Mouse (Mus musculus) mesoderm, embryonic 11.5 days (tissue): ENCODE data around the gene Srf.

Experiments
- DNase-seq: peaks from one replicate; pipeline ENCODE4 v3.0.0-alpha.2; 2012; ENCODE audit warnings: low read depth, low spot score

The Srf gene

DNA sequence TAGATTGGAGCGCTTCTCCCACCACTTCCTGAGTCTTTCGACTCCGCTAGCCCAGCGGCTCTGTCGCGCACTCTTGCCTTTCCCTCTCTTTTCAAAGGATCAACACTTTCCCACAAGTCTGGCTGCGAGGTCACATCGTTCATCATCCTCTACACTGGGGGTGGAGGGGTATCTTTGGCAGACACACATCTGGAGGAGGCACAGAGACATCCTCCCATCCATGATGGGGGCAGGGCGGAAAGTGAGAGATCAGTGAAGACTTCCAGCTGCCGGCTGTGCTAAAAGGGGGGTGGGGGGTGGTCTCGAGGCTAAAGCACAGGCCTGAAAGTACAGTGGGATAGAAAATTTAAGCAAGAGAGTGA is 590 bp upstream of the Srf start:
- DNase-seq: peak; percentile 77

DNA sequence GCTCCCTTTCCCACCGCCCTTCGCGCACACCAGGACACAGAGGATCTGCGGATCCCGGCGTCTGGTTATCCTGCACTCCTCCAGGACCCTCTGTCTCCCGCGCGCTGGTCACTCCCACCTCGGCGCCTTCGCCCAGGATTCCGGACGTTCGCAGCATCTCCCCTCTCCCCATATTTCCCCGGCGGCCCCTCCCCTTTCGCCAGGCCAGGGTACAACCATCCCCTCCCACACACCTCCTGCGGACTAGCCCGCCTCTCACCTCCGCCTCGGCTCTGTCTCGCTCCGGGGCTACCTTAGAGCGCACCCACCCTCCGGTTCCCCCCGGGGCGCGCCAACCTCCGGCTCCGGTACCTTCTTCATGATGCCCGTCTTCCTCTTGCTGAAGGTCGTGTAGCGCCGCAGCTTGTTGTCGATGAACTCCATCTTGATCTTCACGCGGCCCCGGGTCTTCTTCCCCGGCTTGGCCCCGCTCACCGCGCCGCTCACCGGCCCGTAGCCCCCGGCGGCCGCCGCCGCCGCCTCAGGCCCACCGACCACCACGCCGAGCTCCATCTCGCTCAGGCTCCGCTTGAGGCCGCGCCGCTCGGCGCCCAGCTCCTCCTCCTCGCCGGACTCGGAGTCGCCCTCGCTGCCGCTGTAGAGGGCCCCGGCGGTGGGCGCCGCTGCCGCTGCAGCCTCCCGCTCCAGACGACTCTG is 850 bp downstream of the Srf start:
- DNase-seq: no peak

DNA sequence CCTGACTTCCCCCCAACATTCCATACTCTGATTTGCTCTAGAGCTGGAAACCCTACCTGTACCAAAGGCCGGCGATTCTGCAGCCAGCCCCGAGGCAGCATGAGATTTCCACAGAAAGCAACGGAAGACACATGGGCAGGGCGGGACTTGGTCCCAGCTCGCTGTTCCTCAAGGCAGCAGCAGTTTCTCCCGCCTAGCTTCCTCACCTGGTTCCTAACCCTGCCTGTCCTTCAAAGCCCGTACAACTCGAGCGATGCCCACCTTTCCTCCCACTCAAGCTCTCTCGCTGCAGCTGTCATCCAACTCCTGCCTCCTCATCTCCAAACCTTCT is 1.4 kb downstream of the Srf start:
- no peak for DNase-seq

DNA sequence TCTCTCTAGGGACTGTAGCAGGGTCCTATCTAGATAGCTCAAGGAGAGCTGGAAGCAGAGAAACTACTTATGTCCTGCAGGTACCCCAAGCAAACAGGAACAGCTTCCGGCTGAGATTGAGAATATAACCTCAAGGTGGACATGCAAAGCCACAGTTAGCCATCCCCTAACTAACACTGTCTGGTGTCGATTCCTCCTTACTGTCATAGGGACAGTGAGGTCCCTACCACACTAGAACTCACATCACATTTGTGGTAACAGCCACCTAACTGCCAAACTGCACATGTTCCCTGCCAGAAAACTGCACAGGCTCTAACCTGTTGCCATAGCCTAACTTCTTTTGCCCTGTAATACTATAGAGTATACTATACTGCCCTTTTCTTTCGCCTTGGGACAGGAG is 2.0 kb downstream of the Srf start:
- DNase-seq: no peak

DNA sequence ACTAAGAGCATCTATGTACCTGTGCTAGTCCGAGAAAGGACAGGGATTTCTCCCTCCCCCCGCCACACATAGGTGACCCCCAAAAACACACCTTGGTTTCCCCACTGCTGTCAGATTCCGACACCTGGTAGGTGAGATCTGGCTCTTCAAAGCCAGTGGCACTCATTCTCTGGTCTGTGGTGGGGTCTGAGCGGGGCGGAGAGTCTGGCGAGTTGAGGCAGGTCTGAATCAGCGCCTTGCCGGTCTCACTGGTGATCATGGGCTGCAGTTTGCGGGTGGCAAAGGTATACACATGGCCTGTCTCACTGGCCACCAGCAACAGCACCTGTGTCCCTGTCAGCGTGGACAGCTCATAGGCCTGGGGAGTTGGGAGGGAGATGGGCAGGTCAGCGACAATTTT is 2.5 kb downstream of the Srf start:
- DNase-seq: no peak

DNA sequence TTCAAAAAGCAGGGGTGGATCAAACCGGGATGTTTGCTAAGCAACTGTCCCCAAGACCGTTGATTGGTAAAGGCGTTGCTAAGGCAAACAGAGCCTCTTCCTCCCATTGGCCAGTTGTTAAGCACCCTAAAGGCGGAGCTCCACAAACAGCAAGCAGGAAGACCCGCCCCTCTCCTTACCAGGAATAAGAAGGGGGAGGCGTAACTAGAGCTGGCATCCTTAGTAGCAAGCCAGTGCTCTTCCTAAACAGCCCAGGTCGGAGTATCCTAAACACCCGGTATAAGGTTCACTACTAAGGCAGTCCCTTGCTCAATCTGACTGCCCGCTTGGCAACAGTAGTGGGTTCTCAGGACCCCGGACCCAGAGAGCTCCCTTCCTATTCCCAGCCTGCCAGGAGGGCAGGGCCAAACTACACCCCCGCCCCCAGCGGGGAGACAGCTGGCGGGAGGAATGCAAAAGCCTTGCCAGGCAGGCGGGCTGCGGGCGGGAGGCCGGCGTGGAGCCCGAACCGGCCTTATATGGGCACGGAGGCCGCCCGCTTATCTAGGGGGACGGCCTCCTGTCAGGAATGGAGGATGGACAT is 3.0 kb downstream of the Srf start:
- DNase-seq: peak; percentile 94

DNA sequence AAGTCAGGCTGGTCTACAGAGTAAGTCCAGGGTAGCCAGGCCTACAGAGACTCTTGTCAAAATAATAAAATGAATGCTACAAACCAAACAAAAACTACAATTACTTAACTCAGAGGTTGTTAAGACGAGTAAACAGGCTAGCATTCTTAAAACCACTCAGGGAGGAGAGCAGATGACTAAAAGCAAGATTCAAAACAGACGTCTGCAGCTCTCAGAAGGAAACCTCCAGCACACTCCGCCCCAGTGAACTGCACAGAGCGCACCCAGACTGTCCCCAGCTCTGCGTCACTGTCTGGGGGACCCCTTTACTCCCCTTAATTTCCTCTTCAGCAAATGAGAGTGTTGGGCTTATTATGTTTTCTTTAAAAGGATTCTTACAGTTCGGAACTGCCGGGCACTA is 3.8 kb downstream of the Srf start:
- no peak for DNase-seq

DNA sequence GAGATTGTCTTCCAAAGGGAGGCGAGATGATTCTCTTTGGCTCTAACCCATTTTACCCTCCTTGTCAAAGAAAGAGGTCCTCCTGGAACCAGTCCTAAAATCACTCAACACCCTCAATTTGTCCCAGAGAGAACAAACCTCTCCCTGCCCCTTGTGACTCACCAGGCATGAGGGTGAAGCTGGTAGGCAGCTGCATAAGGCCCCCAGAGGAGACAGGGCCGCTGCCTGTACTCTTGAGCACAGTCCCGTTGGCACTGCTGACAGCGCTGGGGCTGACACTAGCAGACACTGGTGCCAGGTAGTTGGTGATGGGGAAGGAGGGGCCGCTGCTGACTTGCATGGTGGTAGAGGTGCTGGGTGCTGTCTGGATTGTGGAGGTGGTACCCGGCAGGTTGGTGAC is 4.6 kb downstream of the Srf start:
- no peak for DNase-seq

DNA sequence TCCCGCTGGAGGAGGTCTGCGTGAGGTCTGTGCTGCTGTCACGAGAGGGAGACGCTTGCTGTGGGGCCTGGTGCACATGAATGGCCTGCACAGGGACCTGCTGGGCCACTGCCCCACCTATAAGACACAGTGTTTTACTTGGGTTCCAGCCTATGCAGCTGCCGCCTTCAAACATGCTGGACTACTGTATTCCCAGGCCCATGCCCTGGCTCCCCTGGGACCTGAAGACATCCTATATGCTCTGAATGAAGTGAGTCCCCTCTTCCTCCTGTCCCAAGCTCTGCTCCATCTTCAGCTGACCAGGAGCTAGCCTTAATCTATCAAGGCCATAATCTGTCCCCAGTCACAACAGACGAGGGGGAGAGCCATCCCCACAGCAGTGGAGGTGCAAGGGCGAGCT is 5.1 kb downstream of the Srf start:
- no peak for DNase-seq

DNA sequence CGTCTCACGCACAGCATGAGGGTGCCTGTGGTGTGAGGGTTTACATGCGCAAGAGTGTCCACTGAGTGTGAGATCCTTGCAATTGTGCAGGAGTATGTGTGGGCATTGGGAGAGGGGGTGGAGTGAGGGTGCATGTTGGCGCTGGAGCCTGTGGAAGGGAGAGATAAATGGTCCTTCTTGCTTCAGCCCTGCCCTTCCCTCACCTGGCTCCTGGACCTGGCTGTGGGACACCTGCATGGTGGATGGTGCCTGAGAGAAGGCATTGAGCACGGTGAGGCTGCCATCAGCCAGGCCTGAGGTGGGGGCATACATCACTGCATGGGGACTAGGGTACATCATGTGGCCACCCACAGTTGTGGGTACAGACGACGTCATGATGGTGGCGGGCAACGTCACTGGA is 6.3 kb downstream of the Srf start:
- no peak for DNase-seq

DNA sequence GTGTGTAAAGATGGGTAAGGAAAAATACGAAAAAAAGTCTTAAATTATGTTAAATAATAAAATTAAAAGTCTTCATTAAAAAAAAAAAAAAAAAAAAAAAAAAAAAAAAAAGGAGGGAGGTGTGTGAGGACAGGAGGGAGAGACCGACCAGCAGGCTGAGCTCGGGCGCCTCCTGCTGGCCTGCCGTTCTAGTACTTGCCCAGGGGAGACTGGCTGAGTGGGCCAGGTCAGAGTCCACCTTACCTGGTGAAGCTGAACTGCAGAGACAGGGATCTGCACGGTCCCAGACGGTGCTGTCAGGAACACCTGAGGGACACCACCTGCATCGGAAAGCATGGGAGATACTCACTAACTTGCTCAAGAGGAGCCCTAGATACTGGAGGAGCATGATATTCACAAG is 6.8 kb downstream of the Srf start:
- no peak for DNase-seq

DNA sequence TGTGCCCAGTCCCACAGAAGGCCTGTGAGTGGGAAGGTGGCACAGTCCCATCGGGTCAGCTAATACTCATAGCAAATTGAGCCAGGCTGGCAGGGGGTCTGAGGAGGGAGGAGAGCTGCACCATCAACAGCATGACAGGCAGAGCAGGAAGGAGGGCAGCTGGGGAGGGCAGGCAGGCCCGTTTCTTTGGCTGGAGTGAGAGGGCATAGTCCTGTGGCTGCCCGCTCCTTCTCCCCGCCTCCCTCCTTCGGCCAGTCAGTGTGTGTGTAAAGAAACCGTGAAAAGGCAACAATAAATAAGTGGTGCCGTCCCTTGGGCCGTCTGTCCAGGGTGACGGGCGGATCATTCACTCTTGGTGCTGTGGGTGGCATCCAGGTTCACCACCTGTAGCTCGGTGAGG is 7.2 kb downstream of the Srf start:
- DNase-seq: no peak

DNA sequence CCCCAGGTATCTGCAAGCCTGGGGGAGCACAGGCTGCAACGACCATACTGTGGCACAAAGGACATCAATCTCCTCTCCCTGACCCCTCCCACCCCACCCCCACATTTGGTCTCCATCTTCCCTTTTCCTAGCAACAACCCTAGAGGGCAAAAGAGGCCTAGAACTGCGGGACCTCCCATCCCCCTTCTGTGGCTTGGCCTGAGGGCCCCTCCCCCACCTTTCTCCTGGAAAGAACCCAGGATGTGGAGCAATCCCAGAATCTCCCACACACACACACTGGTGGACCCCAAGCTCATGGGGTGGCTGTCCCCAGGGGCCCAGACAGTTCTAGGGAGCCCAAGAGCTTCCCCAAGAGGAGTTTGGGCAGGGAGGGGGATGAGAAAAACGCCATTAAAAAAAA is 8.1 kb downstream of the Srf start:
- DNase-seq: no peak

DNA sequence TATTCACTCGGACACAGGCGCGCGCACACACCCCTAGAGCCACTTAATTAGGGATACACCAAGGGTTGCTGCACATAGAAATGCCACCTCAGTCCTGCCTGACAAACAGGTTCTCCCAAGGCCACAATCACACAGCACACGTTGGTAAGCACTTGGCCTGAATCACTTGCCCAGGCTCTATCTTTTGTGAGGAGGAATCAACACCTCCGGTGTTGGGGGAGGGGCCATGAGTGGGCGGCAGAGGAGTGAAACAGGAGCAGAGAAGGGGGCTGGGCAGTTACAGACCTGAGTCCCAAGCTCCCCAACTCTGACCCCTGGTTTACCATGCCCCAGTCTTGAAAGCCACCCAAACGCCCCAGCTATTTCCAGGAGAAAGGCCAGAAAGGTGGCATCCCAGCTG is 9.0 kb downstream of the Srf start:
- DNase-seq: no peak

DNA sequence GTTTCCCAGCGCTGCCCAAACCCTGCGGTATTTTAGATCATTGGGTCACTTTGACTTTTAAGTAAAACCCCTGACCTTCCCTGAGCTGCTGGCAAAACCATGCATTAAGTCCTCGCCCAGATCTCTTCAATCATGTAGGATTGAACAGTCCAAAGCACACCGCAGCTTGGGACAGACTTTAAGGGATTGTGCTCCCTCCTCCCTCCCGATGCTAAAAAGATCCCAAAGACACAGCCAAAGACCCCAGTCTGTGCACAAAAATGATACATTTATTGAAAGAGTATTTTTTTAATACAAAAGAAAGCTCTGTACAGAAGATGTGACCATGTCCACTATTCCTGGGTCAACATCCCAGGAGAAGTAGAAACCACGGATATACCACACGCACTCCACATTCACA is 9.4 kb downstream of the Srf start:
- no peak for DNase-seq

DNA sequence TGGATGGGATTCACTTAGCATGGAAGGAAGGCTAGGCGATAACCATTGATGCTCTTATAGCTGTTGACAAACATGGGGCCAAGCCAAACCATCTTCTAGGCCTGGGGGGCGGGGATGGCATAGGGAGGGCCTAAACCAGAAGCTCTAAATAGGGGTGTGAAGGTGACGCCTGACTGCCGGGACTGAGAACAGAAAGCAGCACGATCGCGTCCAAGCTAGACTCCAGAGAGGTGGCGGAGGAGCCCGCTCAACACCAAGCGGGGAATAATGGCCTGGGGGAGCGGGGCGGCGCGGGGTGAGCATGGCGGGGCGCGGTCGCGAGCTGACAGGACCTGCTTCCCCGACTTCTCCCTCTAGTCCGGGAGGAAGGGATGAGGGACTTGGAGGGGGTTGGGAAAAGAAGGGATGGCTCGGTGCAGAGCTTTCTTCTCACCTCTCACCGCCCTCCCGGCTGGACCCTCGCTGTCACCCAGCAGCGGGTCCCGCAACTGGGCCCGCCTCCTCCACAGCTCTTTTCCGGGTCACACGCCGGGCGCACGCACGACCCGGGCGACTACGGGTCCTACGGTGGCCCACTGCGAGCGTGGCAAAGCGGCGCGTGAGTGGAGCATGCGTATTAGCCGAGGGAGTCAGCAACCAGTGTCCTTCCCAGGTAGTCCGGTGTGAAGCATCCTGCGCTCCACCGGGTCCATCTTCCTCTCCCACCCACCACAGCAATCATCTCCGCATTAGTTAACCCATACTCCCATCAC is 10.0 kb downstream of the Srf start, which contains the start of gene Cul9:
Gene Cul9 (minus strand): TSS at position 576 of the 752 bp plus-strand sequence.
- peak; percentile 63 for DNase-seq

DNA sequence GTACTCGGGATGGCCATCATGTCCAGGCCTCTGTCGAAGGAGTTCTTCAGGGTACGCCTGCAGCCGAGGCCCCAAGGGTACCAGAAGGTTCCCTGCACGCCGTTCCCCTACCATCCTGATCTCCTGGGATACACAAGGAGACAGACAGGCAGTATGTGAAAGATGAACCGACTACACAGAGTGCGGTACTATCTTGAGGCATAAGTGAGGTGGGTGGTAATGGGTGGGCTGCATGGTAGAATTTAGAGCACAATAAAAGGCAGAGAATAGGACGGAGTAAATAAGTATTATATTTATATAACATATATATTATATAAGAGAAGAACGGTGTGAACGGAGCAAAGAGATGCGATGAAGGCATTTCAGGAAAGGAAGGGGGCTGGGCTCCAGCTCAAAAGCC is 12.3 kb downstream of the Srf start:
- no peak for DNase-seq

DNA sequence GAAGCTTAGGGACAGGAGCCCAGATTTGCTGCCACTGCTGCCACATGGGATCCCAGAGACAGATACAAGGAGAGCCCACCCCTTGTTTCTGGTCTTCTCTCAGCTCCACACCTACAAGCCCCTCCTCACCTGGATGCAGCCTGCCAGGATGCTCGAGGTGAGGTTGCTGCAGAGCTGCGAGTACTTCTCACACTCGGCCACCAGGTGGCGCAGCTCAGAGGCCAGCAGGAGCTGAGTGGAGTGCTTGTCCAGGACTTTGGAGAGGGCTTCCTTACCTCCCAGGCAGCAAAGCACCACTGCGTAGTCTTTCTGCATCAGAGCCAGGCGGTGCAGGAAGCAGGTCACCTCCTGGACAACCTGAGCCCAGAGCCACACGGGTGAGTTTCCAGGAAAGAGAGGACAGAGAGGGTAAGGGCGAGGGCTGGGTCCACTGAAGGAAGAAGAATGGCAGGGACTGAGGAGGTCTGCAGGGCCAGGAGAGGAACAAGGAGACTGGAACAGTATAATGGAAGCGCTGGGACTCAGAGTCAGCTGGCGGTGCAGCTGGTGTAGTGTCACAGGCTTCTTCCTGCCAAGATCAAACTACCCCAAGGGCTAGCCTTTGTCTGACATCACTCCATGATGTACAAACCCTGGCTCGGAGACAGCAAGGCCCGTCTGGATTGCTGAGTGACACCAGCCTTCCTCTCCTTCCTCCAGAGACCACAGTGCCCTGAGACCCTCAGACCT is 30.2 kb downstream of the Srf start:
- DNase-seq: peak; percentile 82

DNA sequence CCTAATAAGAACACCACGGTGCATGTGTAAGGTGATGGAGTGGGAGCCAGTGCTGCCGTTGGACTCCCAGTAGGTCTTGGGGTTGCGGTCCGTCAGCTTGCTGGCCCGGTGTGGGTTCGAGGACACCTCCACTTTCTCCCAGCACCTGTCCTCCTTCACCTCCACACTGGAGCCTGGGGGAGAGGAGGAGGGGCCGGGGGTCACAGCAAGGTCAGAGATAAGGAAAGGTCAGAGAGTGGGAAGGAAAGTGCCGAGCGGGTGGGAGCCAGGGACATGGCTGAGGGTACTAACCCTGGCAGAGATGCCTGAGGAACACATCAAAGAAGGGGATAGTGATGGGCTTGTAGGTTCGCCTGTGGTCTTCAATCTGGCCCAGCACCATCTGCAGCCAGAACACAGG is 30.9 kb downstream of the Srf start:
- DNase-seq: no peak

DNA sequence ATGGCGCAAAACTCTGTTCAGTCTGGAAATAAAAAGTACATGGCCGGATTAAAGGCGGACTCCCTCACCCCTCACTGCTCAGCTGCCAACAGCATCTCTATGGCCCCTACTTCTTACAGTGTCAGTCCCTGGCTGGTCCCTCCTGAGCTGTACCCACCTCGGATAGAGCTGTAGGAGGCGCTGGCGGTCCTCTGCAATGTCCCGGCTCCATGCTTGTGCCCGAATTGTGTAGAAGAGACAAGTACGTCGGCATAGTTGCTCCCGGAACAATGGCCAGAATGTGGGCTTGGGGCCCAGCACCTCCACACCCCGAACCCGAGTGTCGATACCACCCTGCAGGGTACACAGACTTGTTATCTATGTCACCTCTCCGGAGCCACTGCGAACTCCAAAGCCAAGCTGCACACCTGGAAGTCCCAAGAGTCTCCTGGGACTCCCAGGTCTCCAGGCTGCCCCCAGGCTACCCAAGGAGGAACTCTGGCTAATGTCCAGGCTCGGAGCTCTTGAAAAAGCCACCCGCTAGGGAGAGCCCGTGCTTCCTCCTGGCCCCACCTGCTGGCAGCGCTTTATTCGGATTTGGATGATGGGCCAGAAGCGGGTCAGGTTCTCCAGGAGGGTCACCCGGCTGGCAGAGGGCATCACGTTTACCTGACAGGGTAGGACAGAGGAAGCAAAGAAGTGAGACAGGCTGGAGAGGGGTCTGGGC is 33.9 kb downstream of the Srf start:
- no peak for DNase-seq

DNA sequence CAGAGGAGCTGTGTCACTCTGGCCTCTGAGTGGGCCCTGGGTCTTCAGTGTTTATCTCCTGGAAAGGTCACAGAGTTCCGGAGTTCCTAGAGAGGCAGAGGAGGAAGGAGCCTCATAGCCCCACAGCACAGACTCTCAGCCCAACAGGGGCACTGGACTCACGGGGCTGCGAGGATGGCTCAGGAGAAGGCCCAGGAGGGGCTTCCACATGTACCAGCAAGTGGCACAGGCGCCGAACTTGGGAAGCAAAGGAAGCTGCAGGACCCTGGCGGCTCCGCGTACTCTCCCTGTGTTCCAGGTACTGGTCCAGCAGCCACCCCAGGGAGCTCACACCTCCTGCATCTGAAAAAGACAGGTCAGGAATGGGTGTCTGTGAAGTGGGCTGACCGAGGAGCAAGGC is 34.8 kb downstream of the Srf start:
- DNase-seq: no peak

DNA sequence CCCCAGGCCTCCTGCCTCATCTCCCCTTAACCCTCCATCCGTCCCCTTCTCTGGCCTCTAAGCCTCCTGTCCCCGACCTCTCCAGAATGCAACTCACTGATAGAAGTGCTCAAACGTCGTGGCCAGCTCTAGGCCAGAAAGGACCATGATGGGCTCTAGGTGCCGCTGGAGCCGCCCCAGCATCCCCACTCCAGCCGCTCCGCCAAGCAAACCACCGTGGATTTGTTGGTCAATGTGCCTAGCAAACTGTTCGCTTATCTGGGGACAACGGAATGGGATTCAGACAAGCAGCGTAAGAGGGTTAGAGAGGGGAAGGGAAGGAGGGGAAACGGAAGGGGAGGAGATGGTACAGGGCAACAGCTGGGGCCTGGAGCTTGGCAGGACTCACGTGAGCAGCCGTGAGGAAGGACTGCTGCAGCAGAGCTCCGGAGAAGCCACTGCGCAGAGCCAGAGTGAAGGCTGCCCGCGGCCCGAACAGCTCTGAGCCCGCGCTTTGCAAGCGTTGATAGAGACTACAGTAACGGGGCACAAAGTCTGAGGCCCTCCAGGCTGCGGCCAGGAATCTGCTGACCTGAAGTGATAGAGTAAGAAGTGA is 35.5 kb downstream of the Srf start:
- DNase-seq: no peak
